Mouse (Mus musculus) B cell, adult 67 days (primary cell): ENCODE measurements around the gene Tyro3. TPM values are rescaled to one million over a fixed set of nuclear protein-coding genes. Genes with fewer than 3 reads are reported as not detected.

ENCODE experiments used
- total RNA-seq, 2 experiments: library from RNA; stranded (reverse); gene quantifications; 4 replicates each; pipeline ENCODE4 v1.2.4; 2023

Gene Tyro3
- total RNA-seq = not detected

GRCm38 (mm10) chr2:119797279-119797783 is at the start of gene Tyro3:
Gene Tyro3 (plus strand): TSS chr2:119797733.

GRCm38 (mm10) chr2:119760251-119760650 is 37.3 kb upstream of the Tyro3 start, which contains the start of gene Ltk:
Gene Ltk (minus strand): TSS chr2:119760431.

GRCm38 (mm10) chr2:119787206-119787883 is 10.2 kb upstream of the Tyro3 start, which contains the start of gene Rpap1:
Gene Rpap1 (minus strand): TSS chr2:119787537.

Other genes with a start within 250 kb of the Tyro3 start
- gene Nusap1, start 179.4 kb upstream of the Tyro3 start, total RNA-seq = 1 to 10 TPM; 1.8 to 3.8 TPM
- 1 to 10 TPM; 1.1 to 2.0 TPM for gene Oip5, start 179.3 kb upstream of the Tyro3 start, total RNA-seq
- 10 to 100 TPM; 19.4 to 21.6 TPM for gene Ndufaf1, start 134.9 kb upstream of the Tyro3 start, total RNA-seq
- 10 to 100 TPM; 46.5 to 54.3 TPM for gene Rtf1, start 122.7 kb upstream of the Tyro3 start, total RNA-seq
- gene Itpka, start 55.4 kb upstream of the Tyro3 start, total RNA-seq = under 1 TPM; 0.38 to 0.71 TPM
- gene Ltk, start 37.3 kb upstream of the Tyro3 start, total RNA-seq = 10 to 100 TPM; 21.7 to 24.8 TPM
- 10 to 100 TPM; 32.2 to 34.8 TPM for gene Rpap1, start 10.2 kb upstream of the Tyro3 start, total RNA-seq
- gene Mga, start 99.5 kb downstream of the Tyro3 start, total RNA-seq = 100 to 1,000 TPM; 132 to 136 TPM
- 10 to 100 TPM; 13.9 to 14.4 TPM for gene Mapkbp1, start 175.0 kb downstream of the Tyro3 start, total RNA-seq
- gene Jmjd7, start 229.8 kb downstream of the Tyro3 start, total RNA-seq = 10 to 100 TPM; 13.1 to 22.6 TPM
- gene Gm28042, start 229.8 kb downstream of the Tyro3 start, total RNA-seq = 1 to 10 TPM; 4.6 to 6.3 TPM
- gene Pla2g4b, start 235.7 kb downstream of the Tyro3 start, total RNA-seq = 10 to 100 TPM in 1 of 2 experiments, 1 to 10 TPM in 1; 6.1 to 13.3 TPM